Mouse (Mus musculus) adrenal gland, adult 2 months (tissue): ENCODE measurements around the gene Cnot10. TPM values are rescaled to one million over a fixed set of nuclear protein-coding genes. Genes with fewer than 3 reads are reported as not detected.
"Not testable (repeated sequence)": the region's sequence is repeated elsewhere in the genome, so short reads cannot be mapped to it uniquely, and the experiment has no call there.

Source experiments
- DNase-seq: peaks from one replicate; pipeline ENCODE4 v3.0.0; 2021
- polyA plus RNA-seq: library from polyadenylated mRNA; depleted of rRNA; stranded (reverse); fragments of >200 nt; gene quantifications from 2 replicates; pipeline ENCODE4 v1.2.3, GENCODE M21; 2012
- total RNA-seq, 2 experiments: library from RNA; stranded (reverse); gene quantifications; 2 replicates each; pipeline ENCODE4 v1.2.3; 2021

Cnot10 gene
- total and polyA plus RNA-seq, 3 experiments, result 16.8 to 36.2 (median 31.9) TPM

DNA sequence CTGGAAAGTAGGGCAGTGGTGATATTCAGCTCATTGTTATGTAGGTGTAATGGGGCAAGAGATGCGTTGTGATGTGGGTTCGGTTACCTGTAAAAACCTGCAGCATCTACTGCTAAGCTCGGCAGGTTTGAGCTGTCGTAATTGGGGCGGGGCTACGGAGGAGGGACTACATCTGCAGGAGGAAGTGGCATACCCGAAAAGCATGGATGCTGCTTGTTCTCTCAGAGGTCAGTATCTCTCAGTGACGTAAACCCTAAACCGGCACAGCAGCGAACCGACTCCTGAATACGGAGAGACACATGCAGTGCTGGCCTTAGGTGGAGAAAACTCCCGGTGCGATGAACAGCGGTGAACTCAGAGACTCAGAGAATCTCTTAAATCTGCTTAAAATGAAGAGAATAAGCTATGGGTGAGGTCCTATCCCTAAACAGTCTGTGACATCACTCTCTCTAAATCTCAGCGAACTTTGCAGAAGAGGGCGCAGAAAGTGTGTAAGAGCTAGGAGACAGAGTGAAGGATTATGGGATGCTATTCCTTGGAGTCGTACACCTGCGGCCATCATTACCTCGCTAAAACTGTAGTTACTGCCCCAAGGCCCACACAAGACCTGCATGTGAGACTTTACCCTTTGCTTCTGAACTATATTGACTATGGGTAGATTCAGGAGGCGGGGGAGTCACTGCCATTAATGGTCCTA is 11.1 kb upstream of the Cnot10 start:
- DNase-seq, result no peak

- no peak for DNase-seq
Observed at GRCm38 (mm10) chr9:114649371-114649770, 9.4 kb upstream of the Cnot10 start.

GRCm38 (mm10) chr9:114648472-114648871 is 8.5 kb upstream of the Cnot10 start:
- DNase-seq, result not testable (repeated sequence)

GRCm38 (mm10) chr9:114647506-114648432 is 7.8 kb upstream of the Cnot10 start:
- DNase-seq, result no peak

DNA sequence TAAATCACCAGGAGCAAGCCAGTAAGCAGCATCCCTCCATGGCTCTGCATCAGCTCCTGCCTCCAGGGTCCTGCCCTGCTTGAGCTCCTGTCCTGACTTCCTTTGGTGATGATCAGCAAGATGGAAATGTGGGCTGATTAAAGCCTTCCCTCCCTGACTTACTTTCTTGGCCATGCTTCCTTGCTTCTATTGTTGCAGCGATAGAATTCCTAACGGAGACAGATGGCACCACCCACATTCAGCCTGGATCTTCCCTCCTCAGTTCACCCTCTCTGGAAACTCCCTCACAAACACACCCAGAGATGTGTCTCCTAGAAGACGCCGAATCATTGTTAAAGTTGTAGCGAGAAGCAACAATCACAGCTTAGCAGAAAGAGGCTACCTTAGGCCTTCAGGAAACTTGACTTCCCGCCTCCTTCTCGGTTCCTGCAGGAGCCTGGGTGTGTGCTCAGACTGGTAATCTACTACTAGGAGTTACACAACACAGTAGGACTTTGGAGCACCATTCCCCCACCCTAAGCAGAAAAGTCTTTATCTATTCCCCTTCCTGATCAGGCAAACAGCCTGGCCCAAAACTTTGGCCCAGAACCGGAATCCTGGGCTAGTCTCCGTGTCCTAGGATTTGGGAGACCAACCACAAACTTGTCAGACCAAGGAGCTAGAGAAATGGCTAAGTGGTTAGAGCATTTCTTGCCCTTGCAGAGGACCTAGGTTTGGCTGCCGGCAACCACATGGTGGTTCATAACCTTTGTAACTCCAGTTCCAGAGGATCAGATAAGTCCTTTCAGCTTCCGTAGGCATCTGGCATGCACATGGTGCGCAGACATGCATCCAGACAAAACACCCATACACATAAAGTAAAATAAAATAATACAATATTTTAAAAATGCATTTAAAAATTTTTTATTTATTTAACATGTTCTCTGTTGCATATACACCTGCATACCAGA is 6.8 kb upstream of the Cnot10 start:
- no peak for DNase-seq

DNA sequence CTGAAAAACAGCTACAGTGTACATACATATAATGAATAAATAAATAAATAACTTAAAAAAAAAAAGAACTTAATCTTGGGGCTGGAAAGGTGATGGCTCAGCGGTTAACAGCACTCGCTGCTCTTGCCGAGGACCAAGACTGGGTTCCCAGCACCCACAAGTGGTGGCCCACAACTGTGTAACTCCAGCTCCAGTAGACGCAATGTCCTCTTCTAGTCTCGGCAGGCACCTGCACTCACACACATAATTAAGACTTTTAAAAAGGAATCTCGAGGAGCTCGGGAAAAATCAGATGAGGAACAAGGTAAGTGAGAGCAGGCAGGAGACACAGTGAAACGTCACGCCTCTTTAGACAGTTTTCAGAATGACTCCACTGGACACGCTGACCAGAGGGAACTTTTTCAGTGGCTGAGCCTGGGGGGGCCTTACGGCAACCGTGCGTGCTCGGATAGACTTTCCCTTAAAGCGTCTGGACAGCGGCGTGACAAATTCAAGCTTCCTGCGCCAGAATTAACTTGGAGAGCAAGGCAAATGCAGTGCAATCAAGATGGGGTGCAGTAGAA is 717 bp downstream of the Cnot10 start:
- DNase-seq, result no peak

DNA sequence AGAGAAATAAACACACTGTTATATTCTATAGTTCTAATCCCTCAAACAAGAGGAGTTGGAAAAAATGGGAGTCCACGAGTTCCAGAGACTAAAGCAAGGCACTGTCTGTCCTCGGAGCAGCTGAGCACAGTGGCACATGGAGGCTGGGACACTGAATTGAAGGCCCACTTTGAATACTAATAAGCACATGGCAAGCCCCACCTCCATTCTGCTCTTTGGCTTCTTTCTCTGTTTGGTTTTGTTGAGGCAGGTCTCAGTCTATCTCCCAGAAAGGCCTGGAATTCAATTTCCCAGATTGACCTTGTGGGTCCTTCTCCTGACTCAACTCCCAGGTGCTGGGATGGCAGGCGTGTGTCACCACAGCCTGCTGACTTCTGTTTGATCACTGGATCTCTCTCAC is 3.2 kb downstream of the Cnot10 start:
- DNase-seq, result no peak

DNA sequence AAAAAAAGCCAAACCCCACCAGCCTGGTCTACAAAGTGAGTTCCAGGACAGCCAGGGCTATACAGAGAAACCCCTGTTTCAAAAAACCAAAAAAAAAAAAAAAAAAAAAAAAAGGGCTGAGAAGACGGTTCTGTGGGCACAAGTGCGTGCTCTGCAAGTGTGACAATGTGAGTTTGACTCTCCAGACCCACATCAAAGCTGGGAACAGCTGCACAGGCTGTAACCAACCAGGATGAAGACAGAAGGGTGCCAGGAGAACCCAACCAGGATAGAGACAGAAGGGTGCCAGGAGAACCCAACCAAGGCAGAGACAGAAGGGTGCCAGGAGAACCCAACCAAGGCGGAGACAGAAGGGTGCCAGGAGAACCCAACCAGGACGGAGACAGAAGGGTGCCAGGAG is 3.8 kb downstream of the Cnot10 start:
- DNase-seq, result no peak

DNA sequence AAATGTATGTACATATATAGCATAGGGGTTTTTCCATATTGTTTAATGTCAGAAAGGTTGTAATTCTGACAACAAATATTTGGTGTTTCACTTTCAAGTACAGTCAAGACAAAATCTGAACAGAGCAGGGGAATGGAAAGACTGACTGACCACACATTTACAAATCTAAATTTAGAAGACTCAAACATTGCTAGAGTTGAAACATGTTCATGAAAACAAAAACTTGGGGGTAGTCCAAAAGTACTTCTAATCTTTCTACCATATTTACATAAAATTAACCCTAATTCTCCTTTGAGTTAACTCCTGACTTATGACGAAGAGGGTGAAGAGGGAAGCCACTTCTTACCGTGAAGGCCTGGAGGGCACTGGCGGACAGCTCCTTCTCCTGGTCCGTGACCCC is 7.7 kb downstream of the Cnot10 start:
- DNase-seq, result no peak

- no peak for DNase-seq
Observed at GRCm38 (mm10) chr9:114626726-114627125, 13.3 kb downstream of the Cnot10 start.

GRCm38 (mm10) chr9:114624178-114624577 is 15.8 kb downstream of the Cnot10 start:
- DNase-seq, result no peak

GRCm38 (mm10) chr9:114621149-114621548 is 18.8 kb downstream of the Cnot10 start:
- no peak for DNase-seq

DNA sequence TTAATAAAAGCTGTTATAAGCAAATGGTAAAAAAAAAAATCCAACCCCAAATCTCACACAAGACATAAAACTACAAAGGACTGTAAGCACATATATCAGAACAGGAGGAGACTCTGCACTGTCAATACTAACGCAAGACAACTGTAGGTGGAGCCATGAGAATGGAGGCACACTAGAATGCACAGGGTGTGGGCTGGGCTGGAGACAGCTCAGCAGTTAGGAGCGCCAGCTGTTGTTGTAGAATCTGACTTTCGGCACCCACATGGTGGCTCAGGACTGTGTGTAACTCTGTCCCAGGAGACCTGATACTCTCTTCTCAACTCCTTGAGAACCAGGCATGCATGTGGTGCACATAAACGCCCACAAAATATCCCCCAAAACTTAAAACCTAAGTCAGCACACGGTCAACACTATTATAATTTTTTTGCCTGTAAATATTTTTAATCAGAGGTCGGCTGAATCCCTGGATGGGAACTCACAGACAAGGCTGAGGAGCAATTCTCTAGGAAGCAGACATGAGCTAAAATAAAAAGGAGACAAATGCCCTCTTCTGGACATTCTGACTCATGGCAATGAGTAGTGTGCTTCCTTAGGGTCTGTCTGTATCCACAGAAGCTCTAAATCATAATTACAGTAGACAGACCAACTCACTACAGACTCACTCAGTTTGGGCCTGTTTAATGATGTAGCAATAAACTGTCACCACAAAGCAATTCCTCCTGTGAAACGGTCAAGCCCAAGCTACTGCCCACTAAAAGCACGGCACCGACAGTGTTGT is 25.6 kb downstream of the Cnot10 start:
- no peak for DNase-seq

GRCm38 (mm10) chr9:114613026-114613425 is 27.0 kb downstream of the Cnot10 start:
- DNase-seq, result no peak

GRCm38 (mm10) chr9:114612566-114612965 is 27.4 kb downstream of the Cnot10 start:
- no peak for DNase-seq

- DNase-seq, result no peak
Observed at GRCm38 (mm10) chr9:114610266-114610665, 29.7 kb downstream of the Cnot10 start.

GRCm38 (mm10) chr9:114603876-114604540 is 36.0 kb downstream of the Cnot10 start:
- DNase-seq, result no peak

DNA sequence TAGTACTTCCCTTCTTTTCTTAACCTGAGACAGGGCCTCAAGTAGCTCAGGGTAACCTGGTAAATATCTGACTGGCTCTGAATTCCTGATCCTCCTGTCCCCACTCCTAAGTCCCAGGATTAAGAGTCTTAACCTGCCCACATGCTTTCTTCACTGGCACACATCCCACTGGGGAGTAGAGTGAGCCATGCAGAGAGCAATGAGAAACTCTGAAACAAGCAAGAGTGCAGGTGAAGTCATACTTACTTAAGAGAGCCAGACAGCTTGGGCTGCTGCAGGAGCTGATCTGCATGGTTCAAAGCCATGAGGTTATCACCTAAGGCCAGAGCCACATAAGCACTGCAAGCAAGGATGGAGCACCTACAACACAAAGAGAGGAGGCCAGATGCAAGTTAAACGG is 38.9 kb downstream of the Cnot10 start:
- no peak for DNase-seq

DNA sequence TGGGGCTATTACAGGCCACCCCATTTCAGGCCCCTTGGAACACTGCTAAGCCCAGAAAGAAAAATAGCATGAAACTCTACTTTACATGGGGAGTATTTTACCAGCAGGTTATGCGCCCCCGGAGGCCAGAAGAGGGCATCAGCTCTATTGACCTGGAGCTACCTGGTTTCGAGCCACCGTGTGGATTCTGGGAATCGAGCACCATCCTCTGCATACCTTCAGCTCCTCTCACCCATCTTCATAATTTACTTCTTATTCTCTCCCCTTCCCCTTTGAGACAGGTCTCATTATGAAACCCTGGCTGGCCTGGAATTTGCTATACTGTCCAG is 55.0 kb downstream of the Cnot10 start:
- DNase-seq, result peak; percentile 9

DNA sequence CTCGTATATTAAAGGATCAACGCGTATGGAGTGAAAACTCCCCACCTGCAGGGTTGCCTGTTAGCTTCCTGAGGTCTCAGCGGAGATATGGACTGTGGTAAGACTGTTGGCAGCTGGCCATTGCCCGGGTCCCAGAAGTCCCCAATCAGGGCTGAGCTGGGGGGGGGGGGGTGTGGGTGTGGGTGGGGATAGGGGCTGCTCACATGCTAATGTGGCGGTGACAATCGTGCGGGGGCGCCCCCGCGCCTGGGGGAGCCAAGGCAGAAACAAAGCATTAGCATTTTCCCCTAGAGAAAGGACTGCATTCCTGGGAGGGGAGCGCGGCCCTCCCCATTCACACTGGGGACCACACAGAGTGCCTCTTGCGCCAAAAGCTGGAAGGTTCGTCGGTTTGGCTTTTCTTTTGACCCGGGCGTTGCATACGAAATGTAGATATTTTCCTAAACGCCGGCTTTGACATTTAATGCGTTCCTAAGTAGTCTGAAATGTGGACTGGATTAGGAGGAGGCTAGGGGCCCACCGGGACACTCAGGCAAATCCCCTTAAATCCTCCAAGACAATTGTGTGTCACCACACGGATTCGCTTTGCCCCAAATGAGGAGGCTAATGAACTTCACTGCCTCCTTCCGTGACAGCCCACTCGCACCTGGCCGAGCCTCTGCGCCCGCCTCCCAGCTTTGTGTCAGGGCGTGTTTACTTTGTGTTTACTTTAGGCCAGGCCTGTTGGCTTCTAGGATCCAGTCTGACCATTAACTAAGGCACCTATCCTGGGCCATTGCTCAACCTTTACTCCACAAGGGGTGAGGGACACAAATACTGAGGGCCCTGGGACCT is 55.6 kb downstream of the Cnot10 start:
- DNase-seq, result peak; percentile 10
